Mouse (Mus musculus) cerebellum, adult 9-11 months (tissue): ENCODE measurements around the gene Shld2.
A peak's percentile ranks its signal among the peaks of the same experiment; 100 is the strongest.

ENCODE experiments used
- DNase-seq: peaks from one replicate; pipeline ENCODE4 v3.0.0; 2022

The Shld2 gene

GRCm38 (mm10) chr14:34219295-34219694, 91.0 kb downstream of the Shld2 start, which contains the start of gene Syt15:
Syt15 (plus strand) TSS chr14:34219595.
- no peak for DNase-seq

GRCm38 (mm10) chr14:34215451-34216127, 94.7 kb downstream of the Shld2 start:
- no peak for DNase-seq

GRCm38 (mm10) chr14:34209942-34210341, 100.4 kb downstream of the Shld2 start:
- DNase-seq: no peak

GRCm38 (mm10) chr14:34209080-34209479, 101.2 kb downstream of the Shld2 start:
- DNase-seq: no peak

- no peak for DNase-seq
Measured at GRCm38 (mm10) chr14:34208651-34209050, 101.6 kb downstream of the Shld2 start.

GRCm38 (mm10) chr14:34207996-34208395, 102.3 kb downstream of the Shld2 start:
- DNase-seq: no peak

- peak; percentile 77 for DNase-seq
Measured at GRCm38 (mm10) chr14:34201231-34202035, 108.9 kb downstream of the Shld2 start, which contains the start of gene Gprin2. Gprin2 (minus strand) TSS chr14:34201653.

GRCm38 (mm10) chr14:34200738-34201230, 109.5 kb downstream of the Shld2 start:
- peak; percentile 75 for DNase-seq

- DNase-seq: no peak
Measured at GRCm38 (mm10) chr14:34196706-34197105, 113.6 kb downstream of the Shld2 start.

- peak; percentile 49 for DNase-seq
Measured at GRCm38 (mm10) chr14:34195466-34195865, 114.8 kb downstream of the Shld2 start.

GRCm38 (mm10) chr14:34193879-34194278, 116.4 kb downstream of the Shld2 start:
- DNase-seq: no peak

- no peak for DNase-seq
Measured at GRCm38 (mm10) chr14:34190361-34190760, 119.9 kb downstream of the Shld2 start.

GRCm38 (mm10) chr14:34188629-34189028, 121.7 kb downstream of the Shld2 start:
- peak; percentile 38 for DNase-seq
